In the genomic region with DNA sequence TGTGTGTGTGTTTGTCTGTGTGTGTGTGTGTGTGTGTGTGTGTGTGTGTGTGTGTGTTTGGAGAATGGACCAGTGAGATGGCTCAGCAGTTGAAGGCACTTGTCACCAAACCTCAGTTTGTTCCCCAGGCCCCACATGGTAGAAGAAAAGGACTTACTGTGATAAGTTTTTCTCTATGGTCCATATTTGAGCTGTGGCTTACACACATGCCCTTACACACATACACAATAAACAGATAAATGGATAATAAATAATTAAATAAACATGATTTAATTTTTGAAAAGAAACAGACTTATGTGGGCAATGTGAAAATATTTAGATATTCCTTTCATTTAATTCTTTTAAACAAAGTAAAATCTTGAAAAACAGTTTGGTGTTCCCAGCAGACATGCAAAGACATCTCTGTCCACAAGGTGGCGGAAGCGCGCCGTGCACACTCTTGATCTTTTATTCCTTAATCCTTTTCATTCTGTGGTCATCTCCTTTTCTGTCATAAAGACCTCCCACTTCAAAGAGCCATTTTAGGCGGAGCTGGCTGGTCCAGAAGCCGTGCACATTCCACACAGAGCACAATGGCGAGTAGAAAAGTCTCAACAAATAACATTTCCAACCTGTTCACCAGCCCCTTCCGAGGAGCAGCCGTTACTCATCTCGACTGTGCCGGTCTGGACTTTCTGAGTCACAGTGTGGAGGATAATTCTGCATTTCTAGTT, we compare ENCODE assay signal across 8 mouse cellular contexts.
DNase-seq lines count a peak whose midpoint lies in the region; ATAC-seq lines count a peak whose summit lies in the region.

No protein-coding gene starts in this region.

- H3K4me1 ChIP-seq in midbrain, embryonic 10.5 days = peaks cover 8% of the 10 kb centered on the region

- no peak for DNase-seq in cerebellum, adult 11-12 months
- DNase-seq in kidney, adult 11 months = peak; percentile 13
- DNase-seq in left cerebral cortex, postnatal 36 days (ENCODE audit: low spot score in 2 of 2) = peak; percentile 56 to 59
- DNase-seq in midbrain, embryonic 10.5 days (ENCODE audit: low spot score) = peak; percentile 77
- DNase-seq in skeletal muscle tissue, adult 2 months (ENCODE audit: low read depth, low spot score) = peak; percentile 16

- intact Hi-C loops in left cerebral cortex, postnatal 36 days (cut with DNase I) = loop anchor here (5.0 kb wide), 3 partner anchors 446 to 546 kb away; a partner anchor contains a TSS

- no peaks in the 10 kb centered on the region for H3K36me3 ChIP-seq in midbrain, embryonic 10.5 days

- H3K9me3 ChIP-seq in midbrain, embryonic 10.5 days (replicated peaks) = no peaks in the 10 kb centered on the region

- 13% methylated on average over 11 of the region's 11 CpGs for WGBS in midbrain, embryonic 10.5 days

- H3K4me3 ChIP-seq in midbrain, embryonic 10.5 days = peak overlapping the region; percentile 46

- H3K27ac ChIP-seq in midbrain, embryonic 10.5 days (replicated peaks) = peak overlapping the region; percentile 78

- ATAC-seq in cerebellum, adult (ENCODE audit: insufficient number of reproducible peaks, low FRiP score, low TSS enrichment) = peak; percentile 76
- ATAC-seq in common myeloid progenitor, adult 5-6 weeks (replicated peaks; ENCODE audit: low read depth, poor library complexity, severe bottlenecking) = peak; percentile 100
- ATAC-seq in granulocyte monocyte progenitor cell, adult 5-6 weeks (replicated peaks; ENCODE audit: poor library complexity, severe bottlenecking) = peak; percentile 99

- no peaks in the 10 kb centered on the region for H3K27me3 ChIP-seq in midbrain, embryonic 10.5 days (ENCODE audit: low read depth, poor library complexity, severe bottlenecking)
